ENCODE assay signal across 18 mouse cellular contexts in the genomic region with DNA sequence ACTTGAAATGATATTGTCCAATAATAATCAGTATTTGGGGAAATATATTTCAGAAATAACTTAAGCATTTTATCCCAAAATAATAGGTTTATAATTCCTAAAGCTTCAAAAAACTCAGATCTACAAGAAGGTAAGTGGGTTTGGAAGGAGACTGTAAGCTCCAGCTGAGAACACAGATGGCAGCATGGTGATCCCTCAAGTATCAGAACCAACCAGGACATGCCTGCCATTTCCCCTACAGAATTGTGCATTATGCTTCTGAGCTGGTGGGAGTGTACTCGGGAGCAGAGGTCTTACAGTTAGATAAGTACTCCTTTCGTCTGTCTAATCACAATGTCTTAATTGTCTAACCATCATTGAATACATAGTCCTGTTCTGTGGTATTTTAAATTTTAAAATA.
"Had no signal": no experiment of that assay in that cellular context is flagged by ENCODE, and none has a peak within 500 bp of the region (broad histone marks: within the 10 kb centered on the region; RNA-seq: fewer than 3 reads in every experiment).

No protein-coding gene starts in this region.

- ATAC-seq: hindbrain, postnatal 0 days; intestine, embryonic 16.5 days; liver, embryonic 12.5 days had no signal

- DNase-seq: gastrocnemius, postnatal 14 days; gastrocnemius, postnatal 36 days; heart, adult 11 months; heart, adult 2 months; heart, postnatal 14 days; heart, postnatal 36 days; kidney, adult 11 months; kidney, adult 2 months; kidney, adult 9 months; kidney, postnatal 14 days; kidney, postnatal 36 days; layer of hippocampus, adult 9-11 months; layer of hippocampus, postnatal 36 days; left cerebral cortex, postnatal 4 days; lung, adult 18-20 months had no signal
